Mouse (Mus musculus) c-Kit-positive CD71-positive TER-119-negative erythroid progenitor cells, embryonic 14.5 days (primary cell): ENCODE data around the gene Gm14434.
"Not testable (repeated sequence)": the region's sequence is repeated elsewhere in the genome, so short reads cannot be mapped to it uniquely, and the experiment has no call there.

Experiments used
- DNase-seq: peaks from one replicate; pipeline ENCODE4 v3.0.0-alpha.2; 2013; ENCODE audit warnings: low read depth

Gene Gm14434

GRCm38 (mm10) chr2:176486683-176487082 lies at the start of gene Gm14434:
TSS of gene Gm14434 (minus strand) at chr2:176486783.
- not testable (repeated sequence) for DNase-seq

DNA sequence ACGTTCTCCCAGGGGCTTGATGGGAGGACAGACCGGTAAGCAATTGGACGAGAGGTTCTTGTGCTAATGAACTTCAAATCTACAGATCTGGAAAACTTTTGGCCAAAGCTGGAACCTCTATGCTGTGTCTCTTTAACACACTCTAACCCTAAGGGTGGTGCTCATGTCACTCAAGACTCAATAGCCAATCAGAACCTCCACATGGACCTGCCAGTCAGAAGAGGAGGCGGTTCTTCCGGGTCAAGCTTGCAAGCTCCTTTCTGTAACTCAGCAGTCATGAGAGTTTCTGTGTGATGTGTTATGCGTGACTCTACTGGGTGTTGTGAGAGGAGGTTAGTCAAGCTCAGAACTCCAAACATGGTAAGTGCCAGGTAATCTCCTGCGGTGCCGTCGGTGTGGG lies 34.2 kb upstream of the Gm14434 start, which contains the start of gene Zfp967:
Gene Zfp967, plus strand, starts transcription at position 301 of the 400 bp plus-strand sequence.
- not testable (repeated sequence) for DNase-seq

DNA sequence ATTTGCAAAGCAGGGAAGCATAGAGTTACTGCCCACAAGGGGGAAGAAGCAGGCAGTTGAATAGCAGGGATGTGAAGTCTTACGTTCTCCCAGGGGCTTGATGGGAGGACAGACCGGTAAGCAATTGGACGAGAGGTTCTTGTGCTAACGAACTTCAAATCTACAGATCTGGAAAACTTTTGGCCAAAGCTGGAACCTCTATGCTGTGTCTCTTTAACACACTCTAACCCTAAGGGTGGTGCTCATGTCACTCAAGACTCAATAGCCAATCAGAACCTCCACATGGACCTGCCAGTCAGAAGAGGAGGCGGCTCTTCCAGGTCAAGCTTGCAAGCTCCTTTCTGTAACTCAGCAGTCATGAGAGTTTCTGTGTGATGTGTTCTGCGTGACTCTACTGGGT lies 63.3 kb downstream of the Gm14434 start, which contains the start of gene Gm14435:
Gene Gm14435, plus strand, starts transcription at position 301 of the 400 bp plus-strand sequence.
- not testable (repeated sequence) for DNase-seq
